ENCODE assay signal across 8 mouse cellular contexts in genomic region chr17:45618941-45619385, GRCm38 (mm10). TPM values are rescaled to one million over a fixed set of nuclear protein-coding genes. Genes with fewer than 3 reads are reported as not detected.
DNase-seq lines count a peak whose midpoint lies in the region; ATAC-seq and TF ChIP-seq lines count a peak whose summit lies in the region.
"Had no signal": no experiment of that assay in that cellular context is flagged by ENCODE, and none has a peak within 500 bp of the region (broad histone marks: within the 10 kb centered on the region; RNA-seq: fewer than 3 reads in every experiment).

No protein-coding gene starts in this region.

- H3K27ac ChIP-seq in MEL (ENCODE audit: control insufficient read depth, low read depth, low read length) = peak overlapping the region; percentile 36
- H3K27ac ChIP-seq in heart, postnatal 0 days (ENCODE audit: low read depth) = peak overlapping the region; percentile 82
- peak overlapping the region; percentile 81 for H3K27ac ChIP-seq in macrophage

- H3K27me3 ChIP-seq in MEL (ENCODE audit: control insufficient read depth in 1 of 2, insufficient read depth in 2 of 2, low read length in 2 of 2) = no peaks in the 10 kb centered on the region
- no peaks in the 10 kb centered on the region for H3K27me3 ChIP-seq in heart, postnatal 0 days (ENCODE audit: control insufficient read depth, insufficient read depth, low read length)

- DNase-seq in MEL (ENCODE audit: low read depth, low spot score) = peak; percentile 61
- peak; percentile 57 for DNase-seq in heart, postnatal 0 days (ENCODE audit: low spot score)
- peak; percentile 79 for DNase-seq in kidney, postnatal 14 days
- DNase-seq in thymus, postnatal 4 days = peak; percentile 73
- DNase-seq in right cerebral cortex, postnatal 36 days (ENCODE audit: low spot score in 2 of 2) = no peak

- peaks cover 0 to 5% of the 10 kb centered on the region in 2 experiments; a peak in 2 of 4 replicates for H3K36me3 ChIP-seq in MEL (ENCODE audit: control insufficient read depth in 1 of 2, insufficient read depth in 2 of 2, low read length in 2 of 2)
- H3K36me3 ChIP-seq in heart, postnatal 0 days (replicated peaks; ENCODE audit: control insufficient read depth, insufficient read depth, low read length) = no peaks in the 10 kb centered on the region
- H3K36me3 ChIP-seq in macrophage (ENCODE audit: inconsistent target) = no peaks in the 10 kb centered on the region

- TF ChIP-seq POLR2A in MEL (IDR thresholded peaks at IDR 0.05; ENCODE audit: control insufficient read depth in 1 of 2, insufficient read depth in 1 of 2, low read depth in 1 of 2, low read length in 2 of 2, poor library complexity in 1 of 2) = no peak; a peak in 1 of 4 replicates

- peak; percentile 40; the same call in 1 of the 2 replicates for ATAC-seq in common myeloid progenitor, adult 5-6 weeks (replicated peaks; ENCODE audit: low read depth, poor library complexity, severe bottlenecking)
- ATAC-seq in heart, postnatal 0 days (ENCODE audit: insufficient read depth, low read depth) = peak; percentile 68

- peak overlapping the region; percentile 46 for H3K4me2 ChIP-seq in heart, postnatal 0 days (ENCODE audit: low read depth, low read length)

- no peaks in the 10 kb centered on the region for H3K9me3 ChIP-seq in MEL (replicated peaks; ENCODE audit: insufficient read depth, low read length)
- H3K9me3 ChIP-seq in heart, postnatal 0 days (replicated peaks; ENCODE audit: control insufficient read depth, low read length) = no peaks in the 10 kb centered on the region

- H3K4me3 ChIP-seq in MEL (ENCODE audit: control insufficient read depth in 1 of 2, insufficient read depth in 1 of 2, low read depth in 2 of 2, low read length in 2 of 2) = peak overlapping the region; percentile 50 to 84
- H3K4me3 ChIP-seq in heart, postnatal 0 days (ENCODE audit: low read depth, low read length) = peak overlapping the region; percentile 20
- peak overlapping the region; percentile 49 for H3K4me3 ChIP-seq in macrophage (ENCODE audit: inconsistent target)

- WGBS in heart, postnatal 0 days = 27% methylated on average over 8 of the region's 8 CpGs
- WGBS in macrophage (ENCODE audit: missing documents) = 5% methylated on average over 8 of the region's 8 CpGs

- no peak for TF ChIP-seq RAD21 in MEL (IDR thresholded peaks at IDR 0.05; ENCODE audit: low read depth, low read length)

- peaks cover 0 to 10% of the 10 kb centered on the region in 2 experiments for H3K4me1 ChIP-seq in MEL (ENCODE audit: control insufficient read depth in 1 of 2, insufficient read depth in 2 of 2, low read length in 2 of 2)
- H3K4me1 ChIP-seq in heart, postnatal 0 days (ENCODE audit: control insufficient read depth, insufficient read depth) = 0 out of 2 replicates have a peak, but pooled peaks cover 11% of the 10 kb centered on the region

- 0 out of 4 replicates have a peak, but pooled peaks of 1 of the 2 experiments have one; percentile 10 for TF ChIP-seq EP300 in MEL (IDR thresholded peaks at IDR 0.05; ENCODE audit: low read depth in 1 of 2, low read length in 2 of 2)
- no peak for TF ChIP-seq EP300 in heart, postnatal 0 days (IDR thresholded peaks at IDR 0.05; ENCODE audit: low read depth)

- TF ChIP-seq CTCF in MEL (IDR thresholded peaks at IDR 0.05 in 2 of 3, conservative IDR thresholded peaks at IDR 0.05 in 1 of 3; ENCODE audit: control insufficient read depth in 1 of 3, insufficient read depth in 1 of 3, low read depth in 2 of 3, low read length in 3 of 3, poor library complexity in 1 of 3, severe bottlenecking in 1 of 3) = no peak
- no peak for TF ChIP-seq CTCF in heart, postnatal 0 days (IDR thresholded peaks at IDR 0.05; ENCODE audit: low read depth)

- peak overlapping the region; percentile 66 for H3K9ac ChIP-seq in MEL (ENCODE audit: control insufficient read depth, low read depth, low read length, poor library complexity, severe bottlenecking)
- H3K9ac ChIP-seq in heart, postnatal 0 days (replicated peaks; ENCODE audit: low read depth, low read length) = no peak overlapping the region; the same call in 1 of the 2 replicates

- H3K79me2 ChIP-seq in MEL (ENCODE audit: control insufficient read depth, insufficient read depth, low read length, poor library complexity) (no peaks in the 10 kb centered on the region), macrophage (ENCODE audit: inconsistent target) (no peaks in the 10 kb centered on the region)

TF ChIP-seq in MEL, 35 proteins besides CTCF, POLR2A, EP300 and RAD21 (continues in another document):
- TF ChIP-seq MAZ (IDR thresholded peaks at IDR 0.05; ENCODE audit: low read depth, low read length) = peak; percentile 71
- peak; percentile 51; the same call in 1 of the 2 replicates for TF ChIP-seq HCFC1 (IDR thresholded peaks at IDR 0.05; ENCODE audit: low read depth, low read length)
- peak; percentile 33; the same call in 1 of the 2 replicates for TF ChIP-seq ELF1 (IDR thresholded peaks at IDR 0.05; ENCODE audit: low read depth, low read length)
- no peak for TF ChIP-seq CHD2 (IDR thresholded peaks at IDR 0.05; ENCODE audit: low read length)
- TF ChIP-seq CHD1 (IDR thresholded peaks at IDR 0.05; ENCODE audit: low read depth, low read length) = no peak
- no peak for TF ChIP-seq ZKSCAN1 (IDR thresholded peaks at IDR 0.05; ENCODE audit: low read depth, low read length)
- peak; percentile 45; the same call in 1 of the 2 replicates for TF ChIP-seq NELFE (IDR thresholded peaks at IDR 0.05; ENCODE audit: low read depth, low read length)

RNA-seq across cellular contexts. Expression of gene Mymx, which starts 17.1 kb away (rescaled TPM):
- total RNA-seq in MEL (2012; rRNA removed) = not detected in 2 replicates
- polyA plus RNA-seq in MEL (2012; ENCODE audit: insufficient read depth in 1 of 2, insufficient read length in 2 of 2, low read depth in 1 of 2, low replicate concordance in 2 of 2, missing spikeins in 1 of 2) = not detected
- not detected in 2 replicates for total RNA-seq in common myeloid progenitor, adult 5-6 weeks (2017)
- not detected in 2 replicates for total RNA-seq in heart, postnatal 0 days (2014; rRNA removed; ENCODE audit: low replicate concordance)
- polyA plus RNA-seq in heart, postnatal 0 days (2015; fragmentation: Nextera tagmentation; extraction: Ambion mirVana) = not detected in 2 replicates
- not detected for total RNA-seq in macrophage (2018; cell fraction: chromatin; rRNA removed)
- total RNA-seq in macrophage (2018; cell fraction: cytosol; rRNA removed) = not detected
- total RNA-seq in macrophage (2018; cell fraction: nucleus; rRNA removed) = not detected
- not detected in 3 replicates for polyA plus RNA-seq in macrophage (2018)
- polyA plus RNA-seq: gonadal fat pad, adult 2 months had no signal

RNA-seq across cellular contexts. Expression of gene Slc29a1, which starts 19.6 kb away (rescaled TPM):
- 200 and 238 TPM in 2 replicates for total RNA-seq in MEL (2012; rRNA removed)
- polyA plus RNA-seq in MEL (2012; ENCODE audit: insufficient read depth in 1 of 2, insufficient read length in 2 of 2, low read depth in 1 of 2, low replicate concordance in 2 of 2, missing spikeins in 1 of 2) (100 to 1,000 TPM in 1 of 2 experiments, not detected in 1; 341 TPM), macrophage (2018) (69.7 to 95.8 TPM (median 74.1 TPM) in 3 replicates)
- total RNA-seq in common myeloid progenitor, adult 5-6 weeks (2017) = 80.6 and 109 TPM in 2 replicates
- total RNA-seq in heart, postnatal 0 days (2014; rRNA removed; ENCODE audit: low replicate concordance) = 236 and 368 TPM in 2 replicates
- polyA plus RNA-seq in heart, postnatal 0 days (2015; fragmentation: Nextera tagmentation; extraction: Ambion mirVana) = 105 and 107 TPM in 2 replicates
- 100 to 1,000 TPM in 1 of 26 experiments, 10 to 100 TPM in 25; 14.6 to 121 (median 42.6) TPM for total RNA-seq in macrophage (2018; cell fraction: chromatin; rRNA removed)
- 10 to 100 TPM; 33.8 to 79.3 (median 46.1) TPM for total RNA-seq in macrophage (2018; cell fraction: cytosol; rRNA removed)
- 100 to 1,000 TPM in 2 of 26 experiments, 10 to 100 TPM in 24; 34.5 to 101 (median 54.4) TPM for total RNA-seq in macrophage (2018; cell fraction: nucleus; rRNA removed)

RNA-seq across cellular contexts. Expression of gene Capn11, which starts 40.2 kb away (rescaled TPM):
- not detected in 2 replicates for total RNA-seq in MEL (2012; rRNA removed)
- polyA plus RNA-seq in MEL (2012; ENCODE audit: insufficient read depth in 1 of 2, insufficient read length in 2 of 2, low read depth in 1 of 2, low replicate concordance in 2 of 2, missing spikeins in 1 of 2) = under 1 TPM in 1 of 2 experiments, not detected in 1; 0.03 TPM
- total RNA-seq in common myeloid progenitor, adult 5-6 weeks (2017) = 0.27 and 0.34 TPM in 2 replicates
- 0.43 and 0.76 TPM in 2 replicates for total RNA-seq in heart, postnatal 0 days (2014; rRNA removed; ENCODE audit: low replicate concordance)
- polyA plus RNA-seq in heart, postnatal 0 days (2015; fragmentation: Nextera tagmentation; extraction: Ambion mirVana) = not detected in 2 replicates
- 1 to 10 TPM in 22 of 26 experiments, under 1 TPM in 3, not detected in 1; 0.34 to 4.5 (median 2.1) TPM for total RNA-seq in macrophage (2018; cell fraction: chromatin; rRNA removed)
- 1 to 10 TPM in 2 of 26 experiments, under 1 TPM in 24; 0.23 to 1.2 (median 0.55) TPM for total RNA-seq in macrophage (2018; cell fraction: cytosol; rRNA removed)
- 1 to 10 TPM in 15 of 26 experiments, under 1 TPM in 9, not detected in 2; 0.24 to 3.3 (median 1.6) TPM for total RNA-seq in macrophage (2018; cell fraction: nucleus; rRNA removed)
- 0.37 to 0.60 TPM in 2 of 3 replicates, not detected in the other for polyA plus RNA-seq in macrophage (2018)

RNA-seq across cellular contexts. Expression of gene Hsp90ab1, which starts 45.9 kb away (rescaled TPM):
- 1,032 and 1,220 TPM in 2 replicates for total RNA-seq in MEL (2012; rRNA removed)
- polyA plus RNA-seq in MEL (2012; ENCODE audit: insufficient read depth in 1 of 2, insufficient read length in 2 of 2, low read depth in 1 of 2, low replicate concordance in 2 of 2, missing spikeins in 1 of 2) = over 10,000 TPM in 1 of 2 experiments, 1,000 to 10,000 TPM in 1; 4,130 to 27,726 TPM
- 2,806 and 3,169 TPM in 2 replicates for total RNA-seq in common myeloid progenitor, adult 5-6 weeks (2017)
- 716 and 846 TPM in 2 replicates for total RNA-seq in heart, postnatal 0 days (2014; rRNA removed; ENCODE audit: low replicate concordance)
- 756 and 767 TPM in 2 replicates for polyA plus RNA-seq in heart, postnatal 0 days (2015; fragmentation: Nextera tagmentation; extraction: Ambion mirVana)
- 100 to 1,000 TPM in 24 of 26 experiments, 10 to 100 TPM in 2; 75.3 to 326 (median 157) TPM for total RNA-seq in macrophage (2018; cell fraction: chromatin; rRNA removed)
- total RNA-seq in macrophage (2018; cell fraction: cytosol; rRNA removed) = 1,000 to 10,000 TPM in 1 of 26 experiments, 100 to 1,000 TPM in 25; 478 to 1,021 (median 622) TPM
- 100 to 1,000 TPM; 134 to 740 (median 322) TPM for total RNA-seq in macrophage (2018; cell fraction: nucleus; rRNA removed)
- polyA plus RNA-seq in macrophage (2018) = 519 to 1,022 TPM (median 909 TPM) in 3 replicates

RNA-seq across cellular contexts. Expression of gene Slc35b2, which starts 55.3 kb away (rescaled TPM):
- 65.8 and 81.7 TPM in 2 replicates for total RNA-seq in MEL (2012; rRNA removed)
- polyA plus RNA-seq in MEL (2012; ENCODE audit: insufficient read depth in 1 of 2, insufficient read length in 2 of 2, low read depth in 1 of 2, low replicate concordance in 2 of 2, missing spikeins in 1 of 2) = 100 to 1,000 TPM in 1 of 2 experiments, not detected in 1; 111 TPM
- 49.6 and 93.8 TPM in 2 replicates for total RNA-seq in common myeloid progenitor, adult 5-6 weeks (2017)
- total RNA-seq in heart, postnatal 0 days (2014; rRNA removed; ENCODE audit: low replicate concordance) = 87.8 and 137 TPM in 2 replicates
- polyA plus RNA-seq in heart, postnatal 0 days (2015; fragmentation: Nextera tagmentation; extraction: Ambion mirVana) = 64.8 and 68.3 TPM in 2 replicates
- 100 to 1,000 TPM in 12 of 26 experiments, 10 to 100 TPM in 14; 21.2 to 410 (median 74.1) TPM for total RNA-seq in macrophage (2018; cell fraction: chromatin; rRNA removed)
- 10 to 100 TPM; 41.0 to 71.6 (median 56.5) TPM for total RNA-seq in macrophage (2018; cell fraction: cytosol; rRNA removed)
- total RNA-seq in macrophage (2018; cell fraction: nucleus; rRNA removed) = 100 to 1,000 TPM in 13 of 26 experiments, 10 to 100 TPM in 13; 49.8 to 383 (median 91.4) TPM
- 41.2 to 72.8 TPM (median 58.2 TPM) in 3 replicates for polyA plus RNA-seq in macrophage (2018)

Comparison
In these comparisons a context has a peak if more than half of its experiments do, and no peak if none do; other contexts are left out.
1. DNase-seq: peak in MEL (single experiment), heart, postnatal 0 days (single experiment), kidney, postnatal 14 days (single experiment) and thymus, postnatal 4 days (single experiment); none in right cerebral cortex, postnatal 36 days (0 of 2).
2. Peak in every context shown above with its lines, with median percentiles within 50 percentile points of each other: H3K27ac ChIP-seq and H3K4me3 ChIP-seq.